Mouse (Mus musculus): Measurements from ENCODE around the gene Hist1h2bf.

- TF ChIP-seq CTCF (IDR thresholded peaks at IDR 0.05; ENCODE audit: control insufficient read depth, insufficient read depth, insufficient read length) (no peak), CEBPB (IDR thresholded peaks at IDR 0.05; ENCODE audit: low read depth) (no peak), MAX (IDR thresholded peaks at IDR 0.05) (no peak), MYOG (IDR thresholded peaks at IDR 0.05; ENCODE audit: control insufficient read depth, extremely low read depth, insufficient read length) (no peak)
These were observed 35.8 kb upstream of the Hist1h2bf start for GRCm38 (mm10) chr13:23609844-23610243.
